Mouse (Mus musculus) hindlimb bud, embryonic 11.5 days (tissue): ENCODE data around the gene Bves.
A peak's percentile ranks its signal among the peaks of the same experiment; 100 is the strongest.
"Not testable (repeated sequence)": the region's sequence is repeated elsewhere in the genome, so short reads cannot be mapped to it uniquely, and the experiment has no call there.

ENCODE experiments used
- DNase-seq: peaks from one replicate; pipeline ENCODE4 v3.0.0-alpha.2; 2012; ENCODE audit warnings: low read depth, low spot score; ENCODE audit errors: extremely low spot score

Bves gene

DNA sequence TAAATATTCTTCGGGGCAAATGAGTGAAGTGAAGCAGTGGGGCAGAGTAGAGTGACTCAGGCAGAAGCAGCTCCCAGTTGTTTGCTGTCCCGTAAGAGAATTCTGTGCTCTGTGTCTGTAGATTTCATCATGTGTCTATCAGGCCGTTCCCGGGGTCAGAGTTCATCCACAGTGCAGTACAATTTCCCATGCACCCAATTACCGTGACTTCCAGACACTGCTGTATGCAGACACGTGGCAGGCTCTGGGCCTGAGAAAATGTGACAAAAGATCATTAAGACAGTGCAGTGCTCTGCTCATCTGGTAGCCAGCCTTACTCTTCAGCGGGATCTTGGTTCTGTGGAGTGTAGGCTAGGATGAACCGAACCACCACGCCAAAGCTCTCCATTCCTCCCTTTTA, 9.6 kb downstream of the Bves start:
- DNase-seq, result no peak

DNA sequence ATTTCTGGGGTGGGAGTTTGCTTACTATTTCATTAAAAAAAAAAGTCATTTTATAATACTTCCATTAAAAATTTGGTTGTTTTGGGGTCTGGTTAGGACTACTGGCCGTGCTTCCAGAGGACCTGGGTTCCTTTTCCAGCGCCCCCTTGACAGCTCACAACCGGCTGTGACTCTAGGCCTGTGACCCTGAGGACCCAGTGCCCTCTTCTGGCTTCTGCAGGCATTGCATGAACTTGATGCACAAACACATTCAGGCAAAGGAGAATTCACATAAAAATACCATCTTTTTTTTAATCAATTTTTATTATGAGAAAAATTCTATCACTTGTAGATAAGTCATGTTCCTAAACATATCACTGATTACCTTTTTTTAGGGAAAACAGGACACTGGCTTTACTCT, 12.6 kb downstream of the Bves start:
- DNase-seq, result not testable (repeated sequence)

- no peak for DNase-seq
Observed at GRCm38 (mm10) chr10:45356091-45356490, 20.5 kb downstream of the Bves start.

DNA sequence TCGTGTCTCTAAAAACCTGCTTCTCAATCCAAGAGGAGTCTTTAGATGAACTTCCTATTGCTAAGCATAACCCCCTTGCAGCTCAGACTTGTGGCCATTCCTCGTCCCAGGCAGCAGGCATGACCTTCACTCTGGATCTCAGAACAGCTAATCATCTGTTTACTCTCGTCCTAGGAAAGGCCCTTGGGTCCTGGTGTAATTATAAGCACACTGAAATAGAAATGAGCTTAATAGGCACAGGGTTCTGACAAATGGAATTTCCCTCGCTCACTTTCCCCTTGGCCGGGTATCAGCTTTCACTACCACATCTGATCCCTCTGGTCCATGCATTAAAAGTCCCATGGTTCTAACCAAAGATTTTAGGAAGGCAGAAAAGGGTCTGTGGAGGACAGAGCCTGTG, 27.8 kb downstream of the Bves start:
- no peak for DNase-seq

- no peak for DNase-seq
Observed at GRCm38 (mm10) chr10:45366987-45367705, 31.6 kb downstream of the Bves start.

- no peak for DNase-seq
Observed at GRCm38 (mm10) chr10:45369639-45370038, 34.1 kb downstream of the Bves start.

- no peak for DNase-seq
Observed at GRCm38 (mm10) chr10:45370545-45370944, 35.0 kb downstream of the Bves start.

DNA sequence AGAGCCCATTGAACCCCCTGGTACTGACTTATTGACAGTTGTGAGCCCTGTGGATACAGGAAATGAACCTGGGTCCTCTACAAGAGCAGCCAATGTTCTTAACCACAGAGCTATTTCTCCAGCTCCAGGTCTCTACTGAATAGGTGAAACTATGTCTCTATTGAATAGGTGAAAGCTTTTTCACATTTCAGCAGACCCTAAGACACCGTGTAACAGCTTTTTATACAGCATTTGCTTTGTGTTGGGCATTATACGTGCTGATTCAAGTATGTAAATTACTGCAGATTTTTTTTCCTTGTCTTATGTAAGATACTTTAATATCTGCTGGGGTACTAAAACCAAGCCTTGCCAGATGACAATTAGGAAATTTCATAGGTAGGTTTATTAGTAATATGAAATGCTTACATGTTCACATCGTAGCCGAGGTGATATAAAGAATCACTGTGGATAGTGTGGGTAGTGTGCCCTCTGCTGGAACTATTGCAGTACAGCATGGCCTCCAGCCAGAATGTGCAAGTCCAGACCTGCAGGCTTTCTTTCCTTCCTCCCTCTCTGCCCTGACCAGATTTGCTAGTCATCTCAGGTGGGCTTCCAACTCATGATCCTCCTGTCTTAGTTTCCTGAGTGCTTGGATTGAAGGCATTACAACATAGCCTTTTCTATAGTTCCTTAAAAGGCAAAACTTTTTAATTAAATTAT, 37.6 kb downstream of the Bves start:
- DNase-seq, result peak; percentile 61

DNA sequence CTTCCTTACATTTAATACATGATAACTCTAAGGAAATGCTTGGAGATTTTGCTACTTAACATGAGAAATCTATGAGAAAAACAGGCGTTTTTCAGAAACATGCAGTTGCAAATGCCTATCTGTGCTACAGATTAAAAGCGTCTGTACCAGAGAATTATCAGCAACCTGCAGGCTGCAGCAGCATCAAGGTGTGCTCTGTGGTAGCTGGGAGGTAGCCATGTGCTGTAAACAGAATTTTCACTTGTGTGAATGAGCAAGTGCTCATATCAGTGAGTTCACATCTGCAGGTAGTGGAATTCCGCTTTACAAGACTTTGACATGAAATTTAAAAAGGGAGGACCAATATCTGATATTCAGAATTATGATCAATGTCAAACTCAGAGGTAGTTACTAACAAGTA, 42.7 kb downstream of the Bves start:
- DNase-seq, result no peak

DNA sequence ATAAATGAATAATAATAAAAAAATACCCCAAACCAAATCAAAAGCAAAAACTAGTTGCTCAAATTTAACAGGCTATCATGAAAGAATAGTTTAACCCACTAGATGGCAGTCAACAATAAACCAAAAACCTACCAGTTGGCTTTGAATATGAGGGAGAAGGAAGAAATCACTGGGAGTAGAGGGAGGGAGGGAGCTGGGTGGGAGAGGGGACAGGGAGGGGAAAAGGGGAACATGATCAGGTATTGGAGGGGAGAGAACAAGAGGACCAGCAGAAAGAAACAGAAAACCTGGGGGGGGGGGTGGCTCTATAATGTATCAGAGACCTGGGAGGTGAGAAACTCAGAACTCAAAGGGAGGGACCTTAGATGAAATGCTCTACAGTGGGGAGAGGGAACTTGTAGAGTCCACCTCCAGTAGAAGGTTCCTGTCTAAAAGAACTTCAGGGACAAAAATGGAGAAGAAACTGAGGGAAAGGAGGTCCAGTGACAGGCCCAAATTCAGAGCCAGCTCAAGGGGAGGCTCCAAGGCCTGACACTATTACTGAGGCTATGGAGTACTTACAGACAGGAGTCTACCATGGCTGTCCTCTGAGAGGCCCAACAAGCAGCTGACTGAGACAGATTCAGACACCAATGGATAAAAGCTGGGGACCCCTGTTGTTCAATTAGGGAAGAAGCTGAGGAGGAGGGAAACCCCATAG, 46.5 kb downstream of the Bves start:
- DNase-seq, result no peak

GRCm38 (mm10) chr10:45382637-45382958, 47.0 kb downstream of the Bves start:
- no peak for DNase-seq

DNA sequence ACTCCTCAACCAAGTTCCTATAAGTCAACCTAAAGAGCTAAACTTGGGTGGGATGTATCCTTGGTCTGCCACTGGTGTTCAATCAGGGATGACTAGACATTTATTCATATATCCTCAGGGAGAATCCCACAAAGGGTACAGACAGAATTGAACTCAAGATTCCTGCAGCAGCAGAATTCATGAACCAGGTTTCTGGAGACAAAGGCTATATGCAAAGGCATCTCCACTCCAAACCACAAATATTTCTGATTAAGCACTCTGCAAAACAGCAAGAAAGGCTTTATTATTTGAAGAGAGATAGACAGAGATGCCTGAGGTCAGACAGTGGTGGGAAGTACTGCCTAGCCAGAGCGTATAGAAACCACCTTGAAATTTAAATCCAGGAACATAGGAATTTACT, 62.6 kb downstream of the Bves start:
- no peak for DNase-seq

GRCm38 (mm10) chr10:45399702-45400243, 64.2 kb downstream of the Bves start:
- no peak for DNase-seq

DNA sequence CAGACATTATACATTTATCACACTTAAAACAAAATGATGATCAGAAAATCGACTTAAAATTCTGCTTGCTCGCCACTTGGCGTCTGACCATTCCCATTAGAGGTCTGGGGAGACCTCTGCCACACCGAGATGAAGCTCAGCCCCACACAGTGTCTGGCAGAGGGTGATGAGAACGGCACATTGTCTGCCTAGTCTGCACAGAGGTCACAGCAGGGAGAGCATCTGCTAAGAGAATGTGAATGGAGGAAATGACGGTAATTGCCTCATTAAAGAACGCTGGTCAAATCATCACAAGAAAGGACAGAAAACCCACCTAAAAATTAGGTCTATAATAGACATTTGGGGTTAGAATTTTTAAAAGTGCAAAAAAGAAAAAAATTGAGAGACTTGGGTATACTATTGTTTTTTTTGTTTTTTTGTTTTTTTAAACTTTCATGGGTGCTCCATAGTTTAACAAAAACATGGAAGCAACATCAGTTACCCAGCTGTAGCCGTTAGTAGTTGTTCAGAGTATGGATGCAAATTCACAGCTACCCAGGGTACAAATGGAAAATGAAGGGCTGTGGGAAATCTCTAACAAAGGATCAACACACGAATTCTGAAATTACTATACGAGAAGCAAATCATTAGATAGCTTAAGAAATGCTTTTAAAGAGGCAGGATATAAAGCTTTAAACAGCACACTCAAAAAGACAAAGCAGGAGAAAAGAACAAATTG, 75.2 kb downstream of the Bves start:
- DNase-seq, result no peak

DNA sequence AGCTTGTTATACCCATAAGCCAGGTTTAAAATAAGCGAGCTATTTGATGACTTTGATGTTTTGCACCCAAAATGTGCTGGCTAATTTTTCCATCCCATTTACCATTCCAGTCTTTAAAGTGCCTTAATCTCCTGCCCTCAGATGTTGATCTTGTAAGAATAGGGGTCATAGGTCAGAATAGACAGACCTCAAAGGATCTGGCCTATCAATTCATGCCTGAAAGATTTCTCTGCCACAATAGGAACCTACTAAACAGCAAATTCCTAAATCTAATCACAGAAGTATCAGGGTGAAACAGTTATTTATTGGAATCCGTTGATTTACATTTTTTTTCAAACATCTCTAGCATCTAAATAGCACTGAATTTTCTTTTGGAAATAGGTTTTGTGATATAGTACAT, 76.2 kb downstream of the Bves start:
- DNase-seq, result no peak

GRCm38 (mm10) chr10:45412144-45412543, 76.6 kb downstream of the Bves start:
- no peak for DNase-seq
